Mouse (Mus musculus) kidney, postnatal 14 days (tissue): ENCODE results near the gene Gm45753.
A peak's percentile ranks its signal among the peaks of the same experiment; 100 is the strongest.

ENCODE experiments used
- DNase-seq: peaks from one replicate; pipeline ENCODE4 v3.0.0; 2022; ENCODE audit warnings: mixed read lengths

The Gm45753 gene

GRCm38 (mm10) chr8:45269056-45269455, 39.2 kb downstream of the Gm45753 start:
- no peak for DNase-seq

- no peak for DNase-seq
Measured at GRCm38 (mm10) chr8:45268485-45268884, 39.8 kb downstream of the Gm45753 start.

- DNase-seq = no peak
Measured at GRCm38 (mm10) chr8:45267611-45268391, 40.5 kb downstream of the Gm45753 start.

GRCm38 (mm10) chr8:45266993-45267392, 41.3 kb downstream of the Gm45753 start:
- no peak for DNase-seq

GRCm38 (mm10) chr8:45264918-45265317, 43.3 kb downstream of the Gm45753 start:
- DNase-seq = no peak

GRCm38 (mm10) chr8:45262851-45263250, 45.4 kb downstream of the Gm45753 start:
- no peak for DNase-seq

GRCm38 (mm10) chr8:45261920-45262319, 46.3 kb downstream of the Gm45753 start, which contains the start of gene F11:
TSS of gene F11 (minus strand) at chr8:45262031.
- no peak for DNase-seq

GRCm38 (mm10) chr8:45258421-45258820, 49.8 kb downstream of the Gm45753 start:
- DNase-seq = no peak

GRCm38 (mm10) chr8:45255040-45255439, 53.2 kb downstream of the Gm45753 start:
- no peak for DNase-seq

- DNase-seq = no peak
Measured at GRCm38 (mm10) chr8:45254194-45254842, 53.9 kb downstream of the Gm45753 start.

GRCm38 (mm10) chr8:45253586-45253985, 54.7 kb downstream of the Gm45753 start:
- DNase-seq = no peak

- no peak for DNase-seq
Measured at GRCm38 (mm10) chr8:45253111-45253510, 55.2 kb downstream of the Gm45753 start.

GRCm38 (mm10) chr8:45246307-45246706, 62.0 kb downstream of the Gm45753 start:
- DNase-seq = no peak

- DNase-seq = no peak
Measured at GRCm38 (mm10) chr8:45239363-45239762, 68.9 kb downstream of the Gm45753 start.

- DNase-seq = peak; percentile 43
Measured at GRCm38 (mm10) chr8:45238282-45238681, 70.0 kb downstream of the Gm45753 start.

GRCm38 (mm10) chr8:45236164-45236912, 71.9 kb downstream of the Gm45753 start:
- peak; percentile 57 for DNase-seq

GRCm38 (mm10) chr8:45235228-45235627, 73.0 kb downstream of the Gm45753 start:
- DNase-seq = no peak

GRCm38 (mm10) chr8:45233256-45233655, 75.0 kb downstream of the Gm45753 start:
- no peak for DNase-seq
